Mouse (Mus musculus) G1E (cell line): ENCODE measurements around the gene Nprl2.

Source experiments
- CTCF ChIP-seq: IDR thresholded peaks from 2 replicates; pipeline ENCODE4 v1.5.1; 2012; ENCODE audit warnings: low read depth, low read length, inconsistent platforms, mixed read lengths
- GATA1 ChIP-seq: IDR thresholded peaks from 2 replicates; pipeline ENCODE4 v1.6.1; 2012; ENCODE audit warnings: borderline replicate concordance, low read length, inconsistent platforms, mixed read lengths
- TAL1 ChIP-seq: conservative IDR thresholded peaks from 2 replicates; pipeline ENCODE4 v1.6.1; 2012; ENCODE audit warnings: low read depth, low read length, inconsistent platforms, mixed read lengths

DNA sequence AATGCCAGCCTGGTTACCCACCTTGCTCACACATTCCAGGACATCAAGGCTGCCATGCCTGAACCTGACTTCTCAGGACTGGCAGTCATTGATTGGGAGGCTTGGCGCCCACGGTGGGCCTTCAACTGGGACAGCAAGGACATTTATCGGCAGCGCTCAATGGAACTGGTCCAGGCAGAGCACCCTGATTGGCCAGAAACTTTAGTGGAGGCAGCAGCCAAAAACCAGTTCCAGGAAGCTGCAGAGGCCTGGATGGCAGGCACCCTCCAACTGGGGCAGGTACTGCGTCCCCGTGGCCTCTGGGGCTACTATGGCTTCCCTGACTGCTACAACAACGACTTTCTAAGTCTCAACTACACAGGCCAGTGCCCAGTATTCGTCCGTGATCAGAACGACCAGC lies 35.8 kb downstream of the Nprl2 start:
- TF ChIP-seq TAL1 (no peak), CTCF (no peak), GATA1 (no peak)
